12 mouse cellular contexts compared by ENCODE assay signal in the genomic region with DNA sequence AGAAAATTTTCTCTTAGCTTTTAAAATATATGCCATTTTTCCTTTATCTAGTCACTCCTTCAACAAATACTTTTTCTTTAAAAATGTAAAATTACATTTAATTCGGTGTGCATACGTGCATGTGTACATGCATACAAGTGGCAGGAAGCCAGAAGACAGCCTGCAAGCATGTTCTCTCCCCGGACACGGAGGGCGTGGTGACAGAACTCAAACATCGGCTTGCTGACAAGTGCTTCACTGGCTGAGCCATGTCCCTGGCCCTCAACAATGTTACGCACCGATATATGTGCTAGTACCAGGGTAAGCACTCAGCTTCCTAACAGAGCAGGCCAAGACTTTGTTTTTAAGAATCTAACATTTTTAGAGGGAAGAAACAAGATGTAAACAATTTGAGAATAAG. TPM values are rescaled to one million over a fixed set of nuclear protein-coding genes. Genes with fewer than 3 reads are reported as not detected.
A peak's percentile ranks its signal among the peaks of the same experiment; 100 is the strongest.
DNase-seq lines count a peak whose midpoint lies in the region.
"Had no signal": no experiment of that assay in that cellular context is flagged by ENCODE, and none has a peak within 500 bp of the region (broad histone marks: within the 10 kb centered on the region; RNA-seq: fewer than 3 reads in every experiment).

No protein-coding gene starts in this region.

- DNase-seq in heart, adult 11 months = peak; percentile 93
- DNase-seq in heart, adult 8-10 months (ENCODE audit: low spot score) = no peak
- DNase-seq in urinary bladder, postnatal 14 days (ENCODE audit: low spot score) = peak; percentile 22
- DNase-seq in urinary bladder, adult 18-20 months (ENCODE audit: low spot score in 2 of 2) = no peak
- DNase-seq in lung, postnatal 10 days = peak; percentile 31
- DNase-seq in natural killer cell, adult 2 months (ENCODE audit: low spot score in 2 of 2) = no peak
- DNase-seq in gastrocnemius, postnatal 25 days = no peak
- DNase-seq: cerebellum, postnatal 25 days; gastrocnemius, postnatal 14 days; right cerebral cortex, adult 18-20 months; spleen, adult 18-20 months; thymus, postnatal 36 days had no signal

RNA-seq across cellular contexts. Expression of a gene that starts 5.5 kb away (rescaled TPM):
- total RNA-seq in heart, adult 8-10 months (2022) = 100 to 1,000 TPM; 329 to 372 (median 356) TPM
- 100 to 1,000 TPM; 289 to 299 TPM for total RNA-seq in gastrocnemius, postnatal 25 days (2021)

RNA-seq across cellular contexts. Expression of a gene that starts 46.2 kb away (rescaled TPM):
- total RNA-seq in heart, adult 8-10 months (2022) = 1 to 10 TPM in 1 of 4 experiments, under 1 TPM in 3; 0.66 to 1.3 (median 0.76) TPM
- under 1 TPM in 1 of 2 experiments, not detected in 1; 0.40 TPM for total RNA-seq in gastrocnemius, postnatal 25 days (2021)

Comparison
In these comparisons a context has a peak if more than half of its experiments do, and no peak if none do; other contexts are left out.
1. DNase-seq: peak in heart, adult 11 months (single experiment), urinary bladder, postnatal 14 days (single experiment) and lung, postnatal 10 days (single experiment); none in heart, adult 8-10 months (single experiment), urinary bladder, adult 18-20 months (0 of 2), natural killer cell, adult 2 months (0 of 2) and gastrocnemius, postnatal 25 days (single experiment).